Mouse (Mus musculus) urinary bladder, postnatal 4 days (tissue): Measurements from ENCODE around the gene Ttc8.

Experiments
- DNase-seq, 2 experiments: peaks; one replicate each; pipeline ENCODE4 v3.0.0; 2021 to 2022; ENCODE audit warnings: low spot score in 2 of 2

The Ttc8 gene

DNA sequence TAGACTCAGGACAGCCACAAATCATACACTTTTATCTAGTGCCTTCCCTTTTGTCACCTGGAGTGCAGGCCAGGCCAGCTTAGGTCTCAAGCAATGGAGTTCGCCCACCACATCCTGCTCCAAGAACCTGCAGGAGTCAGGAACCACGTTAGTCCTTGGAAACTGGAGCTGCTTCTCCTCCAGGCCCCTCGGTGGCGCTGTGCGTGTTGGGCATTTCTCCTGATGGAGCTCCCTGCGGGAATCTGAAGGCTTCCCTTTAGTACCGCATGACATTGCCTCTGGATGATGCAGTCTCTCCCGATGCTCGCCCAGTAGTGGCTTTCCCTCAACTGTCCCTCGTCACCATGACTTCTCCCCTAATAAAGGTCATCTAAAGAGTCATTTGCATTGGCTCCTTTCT is 53.1 kb downstream of the Ttc8 start:
- no peak for DNase-seq

DNA sequence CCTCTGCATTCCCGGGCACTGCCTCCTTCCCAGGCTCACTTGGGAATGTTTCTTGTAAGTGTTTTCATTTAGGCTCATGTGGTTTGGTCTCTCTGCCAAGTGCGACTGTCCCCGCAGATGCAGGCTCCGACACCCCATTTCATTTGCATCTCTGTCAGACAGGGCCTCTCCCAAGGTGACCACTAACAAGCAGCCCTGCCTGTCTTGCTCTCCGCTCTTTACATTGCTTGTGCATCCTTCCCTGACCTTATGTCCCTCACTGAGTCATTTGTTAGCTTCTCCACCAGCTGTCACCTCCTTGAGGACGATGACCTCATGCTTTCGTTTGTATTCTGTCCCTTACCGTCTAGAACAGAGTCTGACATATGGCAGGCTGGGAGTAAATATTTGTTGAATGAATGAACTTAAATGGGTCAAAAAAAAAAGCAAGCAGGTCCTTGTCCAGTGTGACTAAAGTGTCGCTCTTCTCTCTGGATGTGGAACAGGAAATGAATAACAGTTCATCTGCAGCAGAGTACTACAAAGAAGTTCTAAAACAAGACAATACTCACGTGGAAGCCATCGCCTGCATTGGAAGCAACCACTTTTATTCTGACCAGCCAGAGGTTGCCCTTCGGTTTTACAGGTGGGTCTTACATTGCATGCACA is 53.9 kb downstream of the Ttc8 start:
- DNase-seq = no peak

DNA sequence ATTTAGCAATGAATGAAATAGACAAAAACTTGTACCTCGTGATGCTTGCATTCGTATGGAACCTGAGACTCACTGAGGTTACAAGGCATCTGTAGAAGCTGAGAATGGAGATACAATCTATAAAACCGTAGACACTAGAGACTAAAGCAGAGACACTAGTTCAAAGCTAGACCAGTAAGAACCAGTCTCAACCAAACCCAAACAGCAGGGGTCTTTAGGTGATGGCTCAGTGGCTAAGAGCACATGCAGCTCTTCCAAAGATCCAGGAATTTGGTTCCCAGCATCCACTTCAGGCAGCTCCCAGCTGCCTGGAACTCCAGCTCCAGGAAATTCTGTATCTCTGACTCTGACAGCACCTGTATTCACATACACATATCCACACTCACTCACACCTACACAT is 60.7 kb downstream of the Ttc8 start:
- DNase-seq = no peak

DNA sequence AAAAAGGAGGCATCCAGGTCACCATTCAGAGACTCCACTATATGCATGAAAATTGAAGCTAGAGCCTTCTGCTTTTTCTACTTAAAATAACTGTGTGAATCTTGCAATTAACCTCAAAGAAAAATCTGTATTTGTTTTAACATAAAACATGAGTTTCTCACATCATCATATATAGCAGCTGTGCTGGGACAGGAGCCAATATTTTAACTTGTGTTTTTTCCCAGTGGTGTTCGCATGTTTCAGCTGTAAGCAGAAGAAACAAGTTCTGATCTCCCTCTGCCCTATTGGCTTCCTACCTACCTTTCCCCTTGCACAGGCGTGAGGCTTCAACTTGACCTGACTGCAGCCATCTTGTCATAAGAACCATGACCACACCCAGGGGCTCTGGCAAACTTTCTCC is 64.4 kb downstream of the Ttc8 start:
- no peak for DNase-seq

DNA sequence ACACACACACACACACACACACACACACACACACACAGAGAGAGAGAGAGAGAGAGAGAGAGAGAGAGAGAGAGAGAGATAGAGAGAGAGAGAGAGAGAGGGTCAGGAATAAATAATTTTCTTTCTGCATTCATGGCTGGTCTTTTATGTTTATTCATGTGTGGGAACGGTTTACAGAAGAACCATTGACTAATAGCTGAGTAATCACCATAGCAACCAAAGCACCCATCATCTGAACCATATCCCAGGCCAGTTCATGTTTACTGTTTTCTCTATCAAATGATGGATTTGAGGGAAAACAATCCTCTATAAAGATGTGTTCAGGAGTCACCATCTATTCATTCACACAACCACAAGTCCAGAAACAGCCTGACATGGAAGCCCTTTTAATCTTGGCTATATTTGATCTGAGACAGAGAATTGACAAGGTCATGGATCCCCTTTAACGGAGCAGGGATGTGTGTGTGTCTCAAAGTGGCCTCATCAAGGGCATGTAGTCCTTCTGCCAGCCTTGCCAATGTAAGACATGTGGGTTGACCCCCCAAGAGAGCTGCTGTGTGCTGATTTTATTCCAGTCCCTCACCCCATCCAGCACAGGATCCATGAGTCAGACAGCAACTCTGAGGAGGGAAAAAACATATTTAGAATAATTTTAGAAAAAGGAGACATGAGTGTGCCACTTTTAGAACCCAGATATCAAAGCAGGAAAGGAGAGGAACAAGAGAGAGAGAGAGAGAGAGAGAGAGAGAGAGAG is 70.9 kb downstream of the Ttc8 start:
- DNase-seq = no peak

DNA sequence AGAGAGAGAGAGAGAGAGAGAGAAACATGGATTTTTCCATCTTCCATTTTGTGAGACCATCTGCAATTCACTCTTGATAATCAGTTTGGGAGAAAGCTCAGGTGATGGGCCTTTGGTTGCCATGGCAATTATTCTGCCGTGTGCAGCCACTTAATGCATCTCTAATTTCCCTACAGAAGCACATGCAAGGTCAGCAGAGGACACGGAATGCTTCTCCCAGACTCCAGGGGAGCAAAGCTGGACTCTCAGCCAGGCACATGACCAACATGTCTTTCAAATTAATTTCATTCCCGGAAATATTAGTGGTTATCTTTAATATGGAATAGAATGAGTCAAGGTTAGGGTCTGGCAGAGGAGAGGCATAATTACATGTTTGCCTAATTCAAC is 71.4 kb downstream of the Ttc8 start:
- DNase-seq = no peak

DNA sequence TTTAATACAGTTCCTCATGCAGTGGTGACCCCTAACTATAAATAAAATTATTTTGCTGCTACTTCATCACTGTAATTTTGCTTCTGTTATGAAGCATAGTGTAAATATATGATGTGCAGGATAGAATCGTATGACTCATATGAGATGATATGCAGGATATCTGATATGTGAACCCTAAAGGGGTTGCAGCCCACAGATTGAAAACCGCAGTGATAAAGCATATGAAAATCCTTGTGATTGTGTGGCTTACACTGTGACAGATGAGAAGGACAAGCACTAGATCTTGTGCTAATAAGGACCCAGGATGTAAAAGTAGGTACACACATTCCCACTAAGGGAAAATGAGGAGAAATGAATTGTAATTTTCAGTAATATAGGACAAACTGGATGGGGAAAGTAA is 73.4 kb downstream of the Ttc8 start:
- no peak for DNase-seq

DNA sequence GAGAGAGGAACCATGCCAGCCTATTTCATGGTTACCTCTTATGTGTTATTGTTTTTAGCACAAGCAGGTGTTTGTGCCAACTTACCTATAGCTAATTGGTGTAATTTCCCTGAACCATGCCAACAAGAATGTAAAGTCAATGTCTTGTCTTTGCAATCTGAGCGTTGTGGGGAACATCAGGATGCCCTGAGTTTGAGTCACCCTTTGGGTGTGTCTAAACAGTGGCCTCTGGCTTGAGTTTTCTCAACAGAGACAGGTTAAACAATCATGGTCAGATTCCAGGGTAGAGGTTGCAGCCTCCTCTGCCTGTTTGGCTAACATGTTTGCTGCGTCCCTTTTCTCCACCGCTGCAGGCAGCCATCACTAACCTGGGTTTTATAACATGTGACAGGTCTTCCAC is 74.0 kb downstream of the Ttc8 start:
- DNase-seq = no peak

DNA sequence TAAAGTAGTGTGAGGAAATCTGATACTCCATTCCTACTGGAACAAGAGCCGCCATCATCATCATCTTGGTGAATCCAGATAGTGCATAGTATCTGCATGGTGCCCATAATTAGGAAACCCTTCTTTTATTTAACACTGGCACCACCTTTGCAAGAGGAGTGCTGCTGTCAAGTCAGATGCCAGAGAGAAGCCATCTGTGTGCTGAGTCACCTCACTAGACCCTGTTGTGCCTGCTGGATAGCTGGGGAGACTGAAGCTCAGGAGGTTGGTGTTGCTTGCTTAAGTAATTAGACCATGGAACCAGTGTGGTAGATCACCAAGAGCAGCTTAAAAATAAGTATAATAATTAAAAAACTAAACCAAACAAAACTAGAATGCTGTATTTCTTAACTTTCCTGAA is 75.5 kb downstream of the Ttc8 start:
- DNase-seq = no peak

DNA sequence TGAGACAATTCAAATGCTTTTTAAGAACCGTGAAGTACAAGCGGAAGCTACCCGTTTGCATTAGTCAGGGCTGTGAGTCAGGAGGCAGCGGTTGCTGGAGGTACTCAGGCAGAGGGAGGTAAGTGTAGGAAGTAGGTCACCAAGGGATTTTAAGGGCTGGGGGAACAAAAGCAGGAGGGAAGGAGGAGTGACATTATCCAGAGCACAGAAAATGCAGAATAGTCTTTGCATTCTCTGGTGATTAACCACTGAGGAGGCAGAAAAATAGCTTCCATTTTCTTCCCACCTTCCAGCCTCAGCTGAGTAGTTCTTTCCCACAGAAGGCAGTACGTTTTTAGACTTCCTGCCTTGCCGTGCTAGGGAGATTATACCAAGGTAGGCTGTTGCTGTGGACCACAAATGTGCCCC is 76.2 kb downstream of the Ttc8 start:
- DNase-seq = no peak

DNA sequence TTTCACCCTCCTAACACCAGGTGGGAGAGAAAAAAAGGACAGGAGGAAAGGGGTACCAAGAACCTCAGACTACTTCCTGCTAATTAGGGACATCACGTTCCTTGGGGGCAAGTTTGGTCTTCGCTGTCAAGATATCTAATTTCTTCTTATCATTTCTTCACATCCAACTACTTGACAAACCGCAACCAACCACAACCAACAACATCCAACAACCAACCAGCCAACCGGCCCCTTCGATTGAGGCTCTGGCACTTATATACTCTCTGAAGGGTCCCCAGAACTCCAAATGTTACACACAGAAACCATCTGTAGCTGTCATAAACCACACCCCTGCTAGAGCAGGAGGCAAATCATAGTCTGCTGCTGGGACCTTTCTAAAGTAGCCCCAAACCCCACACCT is 76.7 kb downstream of the Ttc8 start:
- no peak for DNase-seq

DNA sequence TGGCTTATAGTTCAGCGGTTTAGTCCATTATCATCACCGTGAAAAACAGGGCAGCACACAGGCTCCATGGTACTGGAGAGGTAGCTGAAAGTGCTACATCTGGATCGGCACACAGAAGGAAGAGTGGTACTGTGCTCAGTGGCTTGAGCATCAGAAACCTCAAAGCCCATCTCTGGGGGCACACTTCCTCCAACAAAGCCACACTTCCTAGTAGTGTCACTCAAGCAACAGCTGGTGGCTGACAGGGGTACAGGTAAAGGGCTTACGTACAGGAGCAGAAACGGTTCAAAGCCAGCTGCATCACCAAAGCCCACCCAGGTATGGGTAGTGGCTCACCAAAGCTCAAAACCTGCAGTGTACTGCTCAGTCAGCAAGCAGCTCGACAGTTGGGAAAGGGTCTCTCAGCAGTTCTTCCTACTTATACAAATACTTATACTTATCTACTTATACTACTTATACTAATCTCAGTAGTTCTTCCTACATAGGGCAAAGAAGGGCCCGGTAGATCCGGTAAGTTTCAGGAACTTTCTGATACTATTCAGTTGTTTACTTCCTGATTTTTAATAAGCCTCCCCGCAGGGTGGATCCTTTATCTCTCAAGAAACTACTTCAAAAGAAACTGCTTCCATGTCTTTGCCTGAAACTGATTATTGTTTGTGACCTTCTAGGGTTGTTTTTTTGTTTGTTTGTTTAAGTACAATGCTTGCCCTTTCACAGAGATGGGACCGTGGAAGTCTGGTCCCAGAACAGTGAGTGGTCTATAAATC is 78.5 kb downstream of the Ttc8 start:
- no peak for DNase-seq

DNA sequence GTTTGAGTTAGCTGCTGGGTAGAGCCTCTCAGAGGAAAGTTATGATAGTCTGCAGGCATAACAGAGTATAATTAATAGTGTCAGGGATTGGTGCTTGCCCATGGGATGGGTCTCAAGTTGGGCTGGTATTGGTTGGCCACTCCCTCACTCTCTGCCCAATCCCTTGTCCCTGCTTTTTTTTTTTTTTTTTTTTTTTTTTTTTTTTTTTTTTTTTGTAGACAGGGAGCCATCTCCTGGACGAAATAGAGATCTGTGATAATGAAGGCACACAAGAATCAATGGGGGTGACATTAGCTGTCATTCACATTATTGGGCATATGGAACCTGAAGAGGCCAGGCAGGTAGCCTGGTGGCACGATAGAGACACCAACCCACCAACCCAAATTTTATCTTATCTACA is 79.9 kb downstream of the Ttc8 start:
- DNase-seq = no peak

DNA sequence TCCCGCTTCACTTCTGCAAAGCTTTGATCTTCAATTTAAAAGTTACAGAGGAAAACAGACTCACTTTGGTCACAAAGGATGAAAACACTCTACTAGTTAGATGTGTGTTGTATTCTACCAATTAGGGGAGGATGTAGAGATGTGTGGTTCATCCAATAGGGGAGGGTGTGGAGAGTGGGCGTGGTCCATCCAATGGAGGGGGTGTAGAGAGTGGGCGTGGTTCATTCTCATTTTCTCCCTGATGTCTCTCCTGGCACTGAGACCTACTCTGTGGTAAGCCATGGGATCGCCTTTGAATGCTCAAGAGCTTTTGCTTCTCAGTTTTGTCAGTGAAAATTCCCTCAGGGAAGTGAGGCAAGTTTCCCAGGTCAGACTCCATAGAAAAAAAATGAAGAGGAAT is 82.7 kb downstream of the Ttc8 start:
- no peak for DNase-seq

DNA sequence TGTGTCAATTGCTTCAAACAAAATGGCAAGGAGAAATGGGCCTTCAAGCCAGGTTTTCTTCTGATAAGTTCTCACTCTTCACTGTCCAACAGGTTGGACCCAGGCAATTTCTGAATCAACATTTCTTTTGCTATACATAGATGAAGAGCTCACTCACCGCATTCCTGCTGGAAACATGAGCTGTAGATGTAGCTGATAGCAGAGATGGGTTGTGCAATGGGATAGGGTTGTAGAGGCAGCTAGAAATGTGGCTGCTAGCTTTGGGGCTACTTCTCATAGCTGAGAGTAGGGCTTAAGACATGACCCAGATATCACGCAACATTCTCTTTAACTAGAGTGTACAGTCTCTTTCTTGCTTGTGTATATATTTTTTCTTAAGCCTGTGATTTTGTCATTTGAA is 84.4 kb downstream of the Ttc8 start:
- DNase-seq = no peak

DNA sequence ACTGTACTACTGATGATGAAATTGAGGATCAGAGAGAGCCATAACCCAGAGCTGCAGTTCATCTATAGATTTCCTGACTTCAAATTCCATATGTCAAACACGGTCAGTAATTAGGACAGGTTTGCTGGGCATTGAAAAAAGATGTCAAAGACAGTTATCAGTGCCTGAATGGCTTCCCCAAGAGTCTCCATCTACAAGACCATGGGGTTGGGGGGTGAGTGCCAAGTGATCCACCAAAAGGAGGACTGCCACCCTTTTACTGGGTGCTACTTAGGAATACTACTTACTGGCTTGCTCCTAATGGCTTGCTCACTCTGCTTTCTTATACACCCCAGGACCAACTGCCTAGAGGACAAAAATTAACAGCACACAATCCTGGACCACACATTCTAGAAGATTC is 88.4 kb downstream of the Ttc8 start:
- DNase-seq = no peak

DNA sequence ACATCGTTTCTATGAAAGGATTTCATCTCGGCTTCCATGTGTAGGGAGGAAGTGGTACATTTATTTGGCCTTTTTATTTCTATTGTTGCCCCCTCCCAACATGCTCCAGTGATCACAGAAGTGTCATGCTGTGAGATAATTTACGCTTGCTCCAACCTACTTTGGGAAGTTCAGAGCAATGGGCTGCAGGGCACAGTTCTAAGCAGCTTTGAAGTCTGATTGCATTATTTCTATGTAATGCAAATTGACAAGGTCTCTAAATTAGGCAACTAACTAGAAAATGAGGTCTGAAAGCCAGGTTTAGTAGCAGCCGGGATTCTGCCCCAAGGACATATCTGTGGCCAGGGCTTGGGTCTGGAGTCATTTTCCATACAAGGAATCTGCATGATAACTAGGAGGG is 89.1 kb downstream of the Ttc8 start:
- no peak for DNase-seq

DNA sequence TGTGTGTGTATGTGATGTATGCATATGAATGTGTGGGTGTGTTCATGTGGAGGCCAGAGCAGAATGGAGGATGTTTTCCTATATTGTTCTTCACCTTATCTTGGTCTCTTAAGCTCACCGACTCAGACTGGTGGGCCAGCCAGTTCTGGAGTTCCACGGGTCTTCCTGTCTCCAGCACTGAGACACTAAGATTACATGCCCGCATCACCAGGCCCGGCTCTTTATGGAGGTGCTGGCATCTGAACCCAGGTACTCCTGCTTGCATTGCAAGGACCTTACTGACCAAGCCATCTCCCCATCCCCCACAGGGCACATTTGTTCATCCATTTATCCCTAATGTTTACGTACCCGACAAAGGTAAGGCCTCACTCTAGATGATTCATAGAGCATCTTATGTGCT is 89.7 kb downstream of the Ttc8 start:
- no peak for DNase-seq

DNA sequence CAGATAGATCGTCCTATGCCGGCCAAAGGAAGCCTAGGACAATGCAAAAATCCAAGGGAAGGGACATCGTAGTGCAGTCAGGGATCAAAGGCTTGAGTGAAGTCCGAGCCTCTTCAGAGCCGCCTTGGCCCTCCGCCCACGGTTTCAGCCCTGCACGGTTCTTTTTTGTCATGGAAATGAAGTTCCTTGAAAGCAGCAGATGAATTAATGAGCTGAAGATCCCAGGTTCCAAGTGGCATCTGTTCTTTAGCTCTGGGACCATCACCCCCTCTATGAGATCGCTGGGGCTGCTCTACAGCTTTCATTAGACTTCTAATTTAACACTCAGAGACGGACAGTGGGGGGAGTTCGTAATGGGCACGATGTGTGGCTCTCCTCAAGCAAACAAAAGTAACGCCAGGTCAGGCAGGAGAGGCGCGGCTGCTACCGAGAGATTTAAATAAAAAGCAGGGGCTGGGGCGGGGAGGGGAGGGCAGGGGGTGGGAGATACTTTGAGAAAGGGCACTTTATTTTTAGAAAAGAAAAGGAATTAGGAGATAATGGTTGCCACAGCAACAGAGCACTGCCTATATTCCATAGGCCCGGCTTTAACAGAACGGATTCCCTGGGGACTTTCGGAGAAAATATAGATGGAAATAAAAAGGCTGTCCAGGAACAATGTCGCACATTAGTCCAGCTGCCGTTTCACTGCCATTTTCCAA is 90.9 kb downstream of the Ttc8 start:
- DNase-seq = no peak

DNA sequence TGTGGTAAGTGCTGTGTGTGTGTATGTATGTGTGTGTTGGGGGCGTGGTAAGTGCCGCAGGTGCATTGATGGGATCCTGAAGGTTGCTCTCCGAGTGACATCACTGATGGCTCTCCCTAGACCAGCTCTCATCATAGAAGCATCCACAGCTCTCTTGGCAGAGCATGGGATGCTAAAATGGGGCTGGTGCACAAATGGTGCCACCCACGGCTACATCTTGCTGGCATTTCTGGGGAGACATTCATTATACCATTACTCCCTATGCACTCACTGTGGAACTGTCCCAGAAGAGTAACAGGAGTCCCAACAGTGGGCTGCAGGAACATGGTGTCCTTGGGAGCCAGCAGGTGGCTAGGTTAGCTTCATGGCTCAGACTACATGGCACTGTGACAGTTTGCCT is 95.5 kb downstream of the Ttc8 start:
- DNase-seq = no peak

DNA sequence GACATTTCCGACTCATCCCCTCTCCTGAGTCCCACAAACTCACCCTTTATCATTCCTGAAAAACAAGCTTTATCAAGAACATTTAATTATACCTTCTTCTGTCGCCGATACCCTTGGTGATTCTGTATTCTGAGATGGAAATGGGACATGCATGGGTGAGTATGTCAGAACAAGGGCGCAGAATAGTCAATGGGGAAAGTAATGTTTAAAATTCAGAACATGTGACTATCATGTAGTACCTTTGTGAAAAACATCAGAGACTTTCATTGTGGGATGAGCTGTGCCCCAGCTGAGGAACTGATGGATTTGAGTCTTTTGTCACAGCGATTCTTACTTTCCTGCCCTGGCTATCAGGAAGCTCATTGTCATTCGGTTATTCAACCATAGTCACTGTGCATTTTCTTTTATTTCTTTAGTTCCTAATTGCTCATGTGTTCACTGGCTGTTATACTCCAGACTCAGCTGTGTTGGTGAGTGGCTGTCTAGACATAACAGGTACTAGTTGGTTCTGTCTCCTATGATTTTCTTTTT is 104.1 kb downstream of the Ttc8 start:
- no peak for DNase-seq

DNA sequence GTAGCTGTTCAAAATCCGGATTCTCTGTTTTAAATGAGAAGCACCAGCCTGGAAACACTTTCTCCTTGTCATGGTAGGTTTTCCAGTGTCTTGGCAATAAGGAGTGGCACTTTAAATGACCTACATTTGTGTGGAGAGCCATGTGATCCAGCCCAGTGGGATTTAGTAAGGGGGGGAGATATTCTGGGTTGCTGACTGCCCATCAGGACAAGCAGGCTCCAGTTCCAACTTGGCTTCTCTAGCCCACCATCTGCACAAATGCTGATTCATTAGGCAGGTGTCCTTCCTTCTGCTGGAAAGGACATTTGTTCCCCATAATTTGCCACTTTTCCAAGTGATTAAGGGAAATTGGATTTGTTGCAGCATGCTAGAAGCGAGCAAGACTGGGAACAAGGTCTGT is 105.9 kb downstream of the Ttc8 start:
- DNase-seq = no peak
